Mouse (Mus musculus) kidney, adult 8-10 months (tissue): ENCODE results near the gene Gm11146.

ENCODE experiments used
- DNase-seq, 2 experiments: peaks; one replicate each; pipeline ENCODE4 v3.0.0; 2022

Gm11146 gene

GRCm38 (mm10) chr16:77556446-77557105 is 45.3 kb downstream of the Gm11146 start:
- DNase-seq = no peak

GRCm38 (mm10) chr16:77551051-77551450 is 50.8 kb downstream of the Gm11146 start:
- DNase-seq = no peak
